Mouse (Mus musculus): ENCODE data around the gene Aqp6.

- TF ChIP-seq CTCF (IDR thresholded peaks at IDR 0.05) (no peak), POLR2A (IDR thresholded peaks at IDR 0.05; ENCODE audit: insufficient read depth, low read depth, low read length) (no peak)
Observed at GRCm38 (mm10) chr15:99611563-99611962, 10.4 kb downstream of the Aqp6 start.

All from heart, adult 2 months (tissue).